Mouse (Mus musculus): ENCODE data around the gene Gm15217. TPM values are rescaled to one million over a fixed set of nuclear protein-coding genes. Genes with fewer than 3 reads are reported as not detected.

Gene Gm15217
- polyA plus RNA-seq, 1 experiment = 40.3 TPM

- no peaks in the 10 kb centered on the region for H3K27me3 ChIP-seq (replicated peaks; ENCODE audit: control insufficient read depth, insufficient read depth, low read length)
- peak; percentile 28 for DNase-seq
- WGBS = 80% methylated on average over 15 of the region's 15 CpGs
- no peak for TF ChIP-seq POLR2A (IDR thresholded peaks at IDR 0.05; ENCODE audit: low read depth, low read length)
- no peak for TF ChIP-seq CTCF (conservative IDR thresholded peaks at IDR 0.05; ENCODE audit: insufficient read depth, insufficient read length, low read depth, low read length)
- no peaks in the 10 kb centered on the region for H3K36me3 ChIP-seq (ENCODE audit: control insufficient read depth, insufficient read depth, low read length)
- H3K4me1 ChIP-seq (ENCODE audit: control insufficient read depth, insufficient read depth, low read length) = no peaks in the 10 kb centered on the region
- no peak overlapping the region for H3K4me3 ChIP-seq (ENCODE audit: insufficient read depth, low read depth, low read length)
- H3K27ac ChIP-seq (ENCODE audit: insufficient read depth, low read depth, low read length) = no peak overlapping the region
These were observed 39.3 kb downstream of the Gm15217 start for GRCm38 (mm10) chr14:46418371-46419097.

DNA sequence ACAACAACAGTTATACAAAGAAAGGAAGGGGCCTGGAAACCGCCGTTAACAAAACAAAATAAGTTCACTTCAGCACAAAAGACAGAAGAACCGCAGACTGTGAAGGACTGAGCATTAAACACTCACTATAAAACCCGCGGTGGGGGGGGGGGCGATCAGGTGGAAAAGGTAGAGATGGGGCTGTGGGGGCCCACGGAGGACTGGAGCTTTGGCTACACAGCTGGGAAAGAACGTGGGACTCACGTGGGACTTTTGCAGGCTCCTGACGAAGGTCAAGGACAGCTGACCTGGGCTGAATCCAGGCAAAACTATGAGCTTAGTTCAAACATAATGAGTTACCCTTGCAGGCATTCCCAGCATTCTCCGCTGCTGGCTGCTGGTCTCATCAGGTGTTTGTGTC is 40.1 kb downstream of the Gm15217 start:
- H3K36me3 ChIP-seq (ENCODE audit: control insufficient read depth, insufficient read depth, low read length) = no peaks in the 10 kb centered on the region
- DNase-seq = peak; percentile 62
- TF ChIP-seq POLR2A (IDR thresholded peaks at IDR 0.05; ENCODE audit: low read depth, low read length) (no peak), CTCF (conservative IDR thresholded peaks at IDR 0.05; ENCODE audit: insufficient read depth, insufficient read length, low read depth, low read length) (no peak)
- H3K27me3 ChIP-seq (replicated peaks; ENCODE audit: control insufficient read depth, insufficient read depth, low read length) = no peaks in the 10 kb centered on the region
- 37% methylated on average over 11 of the region's 11 CpGs for WGBS
- H3K4me1 ChIP-seq (ENCODE audit: control insufficient read depth, insufficient read depth, low read length) = no peaks in the 10 kb centered on the region
- no peak overlapping the region for H3K27ac ChIP-seq (ENCODE audit: insufficient read depth, low read depth, low read length)
- no peak overlapping the region for H3K4me3 ChIP-seq (ENCODE audit: insufficient read depth, low read depth, low read length)

DNA sequence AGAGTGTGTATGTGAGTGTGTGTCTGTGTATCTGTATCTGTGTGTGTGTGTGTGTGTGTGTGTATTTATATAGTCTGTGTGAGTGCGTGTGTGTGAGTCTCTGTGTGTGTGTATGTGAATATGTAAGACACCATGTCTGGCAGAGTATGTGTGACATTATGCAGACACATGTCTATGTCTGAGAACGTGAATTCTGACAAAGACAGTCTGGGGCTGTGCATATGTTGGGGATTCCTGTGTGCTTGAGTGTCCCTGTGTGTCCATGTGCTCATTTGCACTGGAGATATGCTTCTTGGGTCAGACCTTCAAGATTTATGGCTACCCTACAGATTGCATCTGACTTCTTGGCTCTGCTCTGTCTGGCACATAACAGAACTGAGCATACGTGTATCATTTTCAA is 42.6 kb downstream of the Gm15217 start:
- H3K4me3 ChIP-seq (ENCODE audit: insufficient read depth, low read depth, low read length) = no peak overlapping the region
- WGBS = 86% methylated on average over 3 of the region's 3 CpGs
- H3K27ac ChIP-seq (ENCODE audit: insufficient read depth, low read depth, low read length) = no peak overlapping the region
- H3K27me3 ChIP-seq (replicated peaks; ENCODE audit: control insufficient read depth, insufficient read depth, low read length) = no peaks in the 10 kb centered on the region
- TF ChIP-seq CTCF (conservative IDR thresholded peaks at IDR 0.05; ENCODE audit: insufficient read depth, insufficient read length, low read depth, low read length) = no peak
- no peak for TF ChIP-seq POLR2A (IDR thresholded peaks at IDR 0.05; ENCODE audit: low read depth, low read length)
- H3K4me1 ChIP-seq (ENCODE audit: control insufficient read depth, insufficient read depth, low read length) = no peaks in the 10 kb centered on the region
- H3K36me3 ChIP-seq (ENCODE audit: control insufficient read depth, insufficient read depth, low read length) = no peaks in the 10 kb centered on the region
- DNase-seq = no peak

DNA sequence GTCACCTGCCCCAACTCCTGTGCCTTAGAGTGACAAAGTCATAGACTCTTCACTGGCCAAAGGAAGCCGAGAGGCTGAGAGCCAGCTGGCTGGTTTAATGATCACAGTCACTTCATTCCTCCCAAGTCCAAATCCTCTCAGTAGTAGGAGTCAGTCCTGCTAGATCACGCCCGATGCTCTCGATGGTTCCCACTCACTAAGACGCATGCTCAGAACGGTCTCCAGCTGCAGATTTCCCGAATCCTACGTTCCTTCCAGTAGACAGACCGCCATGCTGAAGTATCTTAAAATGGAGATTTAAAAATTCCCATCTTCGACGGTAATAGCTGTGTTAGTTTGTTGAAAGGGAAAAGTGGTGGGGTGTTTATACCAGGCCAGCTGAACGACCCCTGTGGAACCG is 48.0 kb downstream of the Gm15217 start:
- no peak overlapping the region for H3K27ac ChIP-seq (ENCODE audit: insufficient read depth, low read depth, low read length)
- WGBS = 94% methylated on average over 13 of the region's 13 CpGs

GRCm38 (mm10) chr14:46430231-46430630 is 51.0 kb downstream of the Gm15217 start:
- 95% methylated on average over 5 of the region's 5 CpGs for WGBS

More for the DNA sequence above, 48.0 kb downstream of the Gm15217 start:
- no peaks in the 10 kb centered on the region for H3K4me1 ChIP-seq (ENCODE audit: control insufficient read depth, insufficient read depth, low read length)
- no peaks in the 10 kb centered on the region for H3K36me3 ChIP-seq (ENCODE audit: control insufficient read depth, insufficient read depth, low read length)
- no peak overlapping the region for H3K4me3 ChIP-seq (ENCODE audit: insufficient read depth, low read depth, low read length)
- TF ChIP-seq POLR2A (IDR thresholded peaks at IDR 0.05; ENCODE audit: low read depth, low read length) (no peak), CTCF (conservative IDR thresholded peaks at IDR 0.05; ENCODE audit: insufficient read depth, insufficient read length, low read depth, low read length) (no peak)
- no peak for DNase-seq
- no peaks in the 10 kb centered on the region for H3K27me3 ChIP-seq (replicated peaks; ENCODE audit: control insufficient read depth, insufficient read depth, low read length)

More at GRCm38 (mm10) chr14:46430231-46430630, 51.0 kb downstream of the Gm15217 start:
- Histone ChIP-seq H3K27me3 (replicated peaks; ENCODE audit: control insufficient read depth, insufficient read depth, low read length) (no peaks in the 10 kb centered on the region), H3K4me3 (ENCODE audit: insufficient read depth, low read depth, low read length) (no peak overlapping the region), H3K27ac (ENCODE audit: insufficient read depth, low read depth, low read length) (no peak overlapping the region), H3K4me1 (ENCODE audit: control insufficient read depth, insufficient read depth, low read length) (no peaks in the 10 kb centered on the region), H3K36me3 (ENCODE audit: control insufficient read depth, insufficient read depth, low read length) (no peaks in the 10 kb centered on the region)
- no peak for DNase-seq
- no peak for TF ChIP-seq POLR2A (IDR thresholded peaks at IDR 0.05; ENCODE audit: low read depth, low read length)

Other genes starting within 250 kb of the Gm15217 start
- 134 and 149 TPM in 2 replicates for gene Bmp4, start 11.3 kb downstream of the Gm15217 start, polyA plus RNA-seq (2012; rRNA removed)